Mouse (Mus musculus) heart, adult 2 months (tissue): ENCODE measurements around the gene B830017H08Rik. TPM values are rescaled to one million over a fixed set of nuclear protein-coding genes. Genes with fewer than 3 reads are reported as not detected.

Experiments
- DNase-seq, 2 experiments: peaks; one replicate each; pipeline ENCODE4 v3.0.0; 2021
- H3K27ac ChIP-seq: fragments of 200-600 bp; 2 replicates; pipeline ENCODE4 v1.8.1; 2022
- H3K27me3 ChIP-seq: fragments of 200-500 bp; 2 replicates; pipeline ENCODE4 v1.6.1; 2012; ENCODE audit warnings: mild to moderate bottlenecking, low read length, inconsistent platforms, mixed read lengths; ENCODE audit not compliant: control insufficient read depth, insufficient read depth
- H3K36me3 ChIP-seq: fragments of 200-500 bp; 2 replicates; pipeline ENCODE4 v1.6.1; 2012; ENCODE audit warnings: low read length, inconsistent platforms; ENCODE audit not compliant: control insufficient read depth, insufficient read depth
- H3K4me1 ChIP-seq: fragments of 200-500 bp; 2 replicates; pipeline ENCODE4 v1.6.1; 2011; ENCODE audit warnings: low read length; ENCODE audit not compliant: control insufficient read depth, insufficient read depth
- H3K4me3 ChIP-seq: fragments of 200-600 bp; 2 replicates; pipeline ENCODE4 v1.8.1; 2022
- H3K79me2 ChIP-seq: fragments of 200-500 bp; replicated peaks from 2 replicates; pipeline ENCODE4 v1.6.1; 2012; ENCODE audit warnings: mild to moderate bottlenecking, inconsistent platforms, low read length, moderate library complexity, mixed read lengths; ENCODE audit not compliant: control insufficient read depth, insufficient read depth
- H3K9ac ChIP-seq: fragments of 200-500 bp; 2 replicates; pipeline ENCODE4 v1.6.1; 2012; ENCODE audit warnings: low read depth, mild to moderate bottlenecking, control low read depth, inconsistent platforms, low read length, mixed read lengths
- CTCF ChIP-seq: fragments of 200-600 bp; IDR thresholded peaks from 2 replicates; pipeline ENCODE4 v1.8.1; 2022; ENCODE audit warnings: antibody characterized with exemption, mild to moderate bottlenecking, moderate library complexity
- EP300 ChIP-seq: fragments of 200-500 bp; IDR thresholded peaks from 2 replicates; pipeline ENCODE4 v1.6.1; 2011; ENCODE audit warnings: low read depth, low read length, control low read depth; ENCODE audit not compliant: insufficient read depth
- POLR2A ChIP-seq: fragments of 200-500 bp; IDR thresholded peaks from 2 replicates; pipeline ENCODE4 v1.6.1; 2011; ENCODE audit warnings: mild to moderate bottlenecking, low read depth, low read length, control low read depth; ENCODE audit not compliant: insufficient read depth
- WGBS: fragments of 180-500 bp; shearing (Covaris S2); methylation state at CpG from one replicate; pipeline ENCODE4 v1.1.7; 2018; 5-methylcytosine and 5-hydroxymethylcytosine counted together
- intact Hi-C: fragments of 180-260 bp; cut with DNase I; formaldehyde crosslinking; loops from one replicate; pipeline ENCODE4 v1.15.1; 2025
- polyA plus RNA-seq: library from polyadenylated mRNA; depleted of rRNA; stranded (reverse); fragments of >200 nt; gene quantifications from 2 replicates; pipeline ENCODE4 v1.2.3, GENCODE M21; 2012
- total RNA-seq, 2 experiments: library from RNA; stranded (reverse); gene quantifications; 2 replicates each; pipeline ENCODE4 v1.2.3; 2021

The B830017H08Rik gene
- total and polyA plus RNA-seq, 3 experiments: not detected

DNA sequence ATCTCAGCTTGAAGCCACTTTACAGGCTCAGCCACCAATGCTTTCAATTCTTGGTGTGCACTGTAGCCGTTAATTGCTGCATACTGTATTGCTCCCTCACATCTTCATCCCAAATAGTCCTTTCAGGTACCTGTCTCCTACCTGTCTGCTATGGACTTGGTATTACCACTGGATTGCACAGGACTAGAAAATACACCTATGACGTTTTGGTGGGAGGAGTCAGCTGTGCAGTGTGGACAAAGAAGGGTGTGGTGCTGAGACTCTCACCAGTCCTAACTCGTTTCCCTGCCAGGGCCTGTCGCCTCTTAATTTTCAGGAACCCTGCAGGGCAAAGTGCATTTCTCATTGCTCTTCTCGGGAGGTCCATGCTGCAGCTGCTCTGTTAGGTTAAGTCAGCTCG lies 32.8 kb downstream of the B830017H08Rik start:
- intact Hi-C loops: no loop called here
- Histone ChIP-seq H3K4me1 (no peaks in the 10 kb centered on the region), H3K27ac (no peak overlapping the region), H3K27me3 (no peaks in the 10 kb centered on the region), H3K36me3 (no peaks in the 10 kb centered on the region), H3K4me3 (no peak overlapping the region), H3K9ac (no peak overlapping the region), H3K79me2 (peaks cover 7% of the 10 kb centered on the region)
- 62% methylated on average over 6 of the region's 6 CpGs for WGBS
- TF ChIP-seq EP300: no peak
- no peak for TF ChIP-seq CTCF
- no peak for TF ChIP-seq POLR2A
- no peak for DNase-seq

DNA sequence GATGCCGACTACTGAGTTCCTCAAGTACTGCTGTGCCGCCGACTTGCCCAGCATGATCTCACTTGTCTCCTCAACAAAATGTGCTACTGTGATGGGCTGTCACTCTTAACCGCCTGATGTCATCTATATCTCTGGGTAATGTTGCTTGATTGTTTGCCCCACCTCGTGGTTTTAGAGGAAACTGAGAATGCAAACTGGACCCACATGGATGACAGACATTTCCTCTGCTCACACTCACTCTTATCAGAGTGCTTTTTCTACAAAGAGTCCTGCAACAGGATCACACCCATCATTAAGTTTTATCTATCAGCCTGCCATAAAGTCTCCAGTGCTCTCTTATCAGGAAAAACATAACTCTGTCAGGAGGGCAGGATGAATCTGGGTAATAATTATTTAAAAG lies 38.3 kb downstream of the B830017H08Rik start:
- 54% methylated on average over 5 of the region's 5 CpGs for WGBS
- H3K4me3 ChIP-seq: no peak overlapping the region
- H3K36me3 ChIP-seq: no peaks in the 10 kb centered on the region
- no peak overlapping the region for H3K9ac ChIP-seq
- DNase-seq: peak in 1 of 2 experiments; percentile 4
- TF ChIP-seq CTCF (no peak), EP300 (no peak), POLR2A (no peak)
- no peaks in the 10 kb centered on the region for H3K27me3 ChIP-seq
- intact Hi-C loops: no loop called here
- H3K4me1 ChIP-seq: peaks cover 2% of the 10 kb centered on the region; the same call in 1 of the 2 replicates
- H3K79me2 ChIP-seq: peaks cover 5% of the 10 kb centered on the region; the same call in 1 of the 2 replicates
- H3K27ac ChIP-seq: no peak overlapping the region

DNA sequence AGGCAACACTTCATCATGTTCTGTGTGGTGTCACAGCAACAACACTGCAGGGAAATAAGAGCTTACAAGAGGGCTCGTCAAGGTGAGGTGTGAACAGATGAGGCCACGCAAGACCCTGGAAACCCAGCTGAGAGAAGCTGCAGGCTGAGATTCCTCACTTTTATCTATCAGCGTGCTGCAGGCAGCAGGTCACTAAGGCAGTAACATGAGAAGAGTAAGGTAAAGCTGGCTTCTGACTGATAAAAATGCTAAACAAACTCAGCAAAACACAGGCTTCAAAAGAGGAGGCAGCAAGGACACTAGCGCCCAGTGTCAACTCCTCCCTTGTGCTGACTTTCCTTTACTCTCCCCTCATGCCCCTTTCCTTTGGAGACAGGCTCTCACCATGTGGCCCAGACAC lies 40.1 kb downstream of the B830017H08Rik start:
- no peak for DNase-seq
- Histone ChIP-seq H3K36me3 (peaks cover 2% of the 10 kb centered on the region; the same call in 1 of the 2 replicates), H3K27ac (no peak overlapping the region), H3K4me3 (no peak overlapping the region), H3K9ac (no peak overlapping the region), H3K79me2 (peaks cover 8% of the 10 kb centered on the region; the same call in 1 of the 2 replicates), H3K27me3 (no peaks in the 10 kb centered on the region), H3K4me1 (peaks cover 2% of the 10 kb centered on the region; the same call in 1 of the 2 replicates)
- intact Hi-C loops: no loop called here
- TF ChIP-seq POLR2A (no peak), EP300 (no peak), CTCF (no peak)
- WGBS: 61% methylated on average over 4 of the region's 4 CpGs

GRCm38 (mm10) chr16:17875174-17875573 lies 42.3 kb downstream of the B830017H08Rik start:
- TF ChIP-seq EP300 (no peak), CTCF (no peak), POLR2A (no peak)
- Histone ChIP-seq H3K4me3 (no peak overlapping the region), H3K79me2 (peaks cover 12% of the 10 kb centered on the region), H3K36me3 (peaks cover 2% of the 10 kb centered on the region; the same call in 1 of the 2 replicates), H3K27ac (no peak overlapping the region), H3K27me3 (no peaks in the 10 kb centered on the region), H3K9ac (no peak overlapping the region), H3K4me1 (peaks cover 4% of the 10 kb centered on the region)
- intact Hi-C loops: no loop called here
- peak; percentile 15 to 32 for DNase-seq
- WGBS: 45% methylated on average over 4 of the region's 4 CpGs

DNA sequence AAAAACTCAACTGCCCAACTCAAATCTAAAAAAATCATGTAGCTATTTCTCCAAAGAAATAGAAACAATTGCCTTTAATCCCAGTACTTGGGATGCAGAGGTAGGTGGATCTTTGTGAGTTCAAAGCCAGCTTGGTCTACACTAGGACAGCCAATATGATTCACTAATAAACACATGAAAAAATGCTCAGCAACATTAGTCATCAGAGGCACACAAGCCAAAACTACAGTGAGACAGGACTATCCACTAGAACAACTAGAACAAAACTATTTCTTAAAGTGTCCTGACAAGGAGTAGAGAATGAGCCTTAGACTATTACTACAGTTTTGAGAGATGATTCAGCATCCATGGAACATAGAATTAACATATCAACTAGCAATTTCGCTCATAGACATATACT lies 43.2 kb downstream of the B830017H08Rik start:
- TF ChIP-seq EP300 (no peak), CTCF (no peak), POLR2A (no peak)
- H3K27ac ChIP-seq: no peak overlapping the region
- intact Hi-C loops: no loop called here
- H3K9ac ChIP-seq: no peak overlapping the region
- H3K36me3 ChIP-seq: peaks cover 2% of the 10 kb centered on the region; the same call in 1 of the 2 replicates
- WGBS: 98% methylated on average over 1 of the region's 1 CpGs
- DNase-seq: no peak
- peaks cover 4% of the 10 kb centered on the region for H3K4me1 ChIP-seq
- peaks cover 14% of the 10 kb centered on the region for H3K79me2 ChIP-seq
- no peak overlapping the region for H3K4me3 ChIP-seq
- H3K27me3 ChIP-seq: no peaks in the 10 kb centered on the region

DNA sequence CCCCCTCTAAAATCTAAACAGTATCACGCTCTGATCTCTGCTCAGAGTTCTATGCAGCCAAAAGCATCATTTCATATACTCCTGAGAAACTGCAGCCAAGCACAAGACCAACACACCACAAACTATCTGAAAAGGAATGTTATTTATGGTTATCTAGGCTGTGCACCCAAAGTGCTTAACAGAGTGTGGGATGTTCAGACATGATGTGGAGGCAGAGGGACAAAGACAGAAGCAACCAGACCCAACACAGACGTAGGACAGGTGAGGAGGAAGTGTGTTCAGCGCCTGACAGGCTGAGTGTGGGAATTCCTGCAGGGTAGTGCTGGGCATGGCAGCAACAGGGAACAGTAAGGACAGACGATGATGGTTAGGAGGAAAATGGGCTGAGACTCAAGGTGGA lies 46.6 kb downstream of the B830017H08Rik start:
- Histone ChIP-seq H3K4me1 (peaks cover 16% of the 10 kb centered on the region), H3K36me3 (peaks cover 5% of the 10 kb centered on the region), H3K9ac (no peak overlapping the region), H3K27ac (no peak overlapping the region), H3K79me2 (peaks cover 27% of the 10 kb centered on the region), H3K4me3 (no peak overlapping the region), H3K27me3 (no peaks in the 10 kb centered on the region)
- DNase-seq: no peak
- TF ChIP-seq EP300 (no peak), CTCF (no peak), POLR2A (no peak)
- 83% methylated on average over 4 of the region's 4 CpGs for WGBS
- intact Hi-C loops: no loop called here
